Mouse (Mus musculus): Measurements from ENCODE around the gene Itprid2.

DNA sequence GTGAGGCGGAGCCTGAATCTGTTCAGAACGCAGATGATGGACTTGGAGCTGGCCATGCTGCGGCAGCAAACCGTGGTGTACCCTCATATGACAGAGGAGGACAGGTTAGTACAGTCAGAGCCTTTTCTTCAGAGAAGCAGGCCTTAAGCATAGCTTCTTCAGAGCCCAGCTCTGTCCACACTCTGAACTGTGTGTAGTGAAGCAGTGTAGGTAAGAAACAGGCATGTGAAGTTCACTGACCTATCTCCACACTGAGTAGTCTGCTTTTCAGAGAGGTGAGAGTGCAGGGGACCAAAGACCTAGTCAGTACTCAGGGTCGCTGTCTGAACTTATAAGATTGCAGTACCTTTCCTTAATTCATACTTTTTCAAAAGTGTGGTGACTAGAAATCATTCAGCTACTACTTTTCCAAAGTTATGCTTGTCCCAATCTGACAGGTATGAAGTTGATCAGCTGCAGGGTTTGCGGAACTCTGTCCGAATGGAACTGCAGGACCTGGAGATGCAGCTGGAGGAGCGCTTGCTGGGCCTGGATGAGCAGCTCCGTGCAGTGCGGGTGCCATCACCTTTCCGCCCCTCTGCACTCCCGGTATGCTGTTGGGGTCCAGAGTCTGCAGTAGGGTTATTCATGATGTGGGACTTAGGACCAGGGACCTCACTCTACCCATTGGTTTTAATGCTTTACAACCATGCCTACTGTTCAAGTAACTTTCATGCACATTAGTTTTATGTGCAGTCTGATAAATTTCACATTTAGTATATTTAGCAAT is 25.4 kb downstream of the Itprid2 start:
- TF ChIP-seq CTCF (IDR thresholded peaks at IDR 0.05; ENCODE audit: low read depth, low read length): no peak
- TF ChIP-seq POLR2A (IDR thresholded peaks at IDR 0.05; ENCODE audit: insufficient read depth, low read length): no peak
- TF ChIP-seq EP300 (IDR thresholded peaks at IDR 0.05; ENCODE audit: insufficient read depth, low read depth, low read length): no peak

Measured in ES-Bruce4 (cell line).